Mouse (Mus musculus): ENCODE data around the gene A230050P20Rik.

- TF ChIP-seq POLR2A (IDR thresholded peaks at IDR 0.05; ENCODE audit: low read depth, low read length) (no peak), CTCF (IDR thresholded peaks at IDR 0.05; ENCODE audit: extremely low read depth, insufficient read length, insufficient replicate concordance, low read depth, low read length) (no peak)
Observed at GRCm38 (mm10) chr9:20870211-20871173, 2.0 kb downstream of the A230050P20Rik start.
